Mouse (Mus musculus): ENCODE results near the gene Susd1. TPM values are rescaled to one million over a fixed set of nuclear protein-coding genes. Genes with fewer than 3 reads are reported as not detected.

Susd1 gene
- polyA plus RNA-seq, 1 experiment = 2.8 TPM

- TF ChIP-seq GATA1 (IDR thresholded peaks at IDR 0.05; ENCODE audit: low read length) = no peak
Observed at GRCm38 (mm10) chr4:59340714-59341113, 97.7 kb downstream of the Susd1 start.

- no peak for TF ChIP-seq GATA1 (IDR thresholded peaks at IDR 0.05; ENCODE audit: low read length)
Observed at GRCm38 (mm10) chr4:59340046-59340445, 98.4 kb downstream of the Susd1 start.

GRCm38 (mm10) chr4:59338896-59339535, 99.4 kb downstream of the Susd1 start:
- no peak for TF ChIP-seq GATA1 (IDR thresholded peaks at IDR 0.05; ENCODE audit: low read length)

- TF ChIP-seq GATA1 (IDR thresholded peaks at IDR 0.05; ENCODE audit: low read length) = no peak
Observed at GRCm38 (mm10) chr4:59337533-59337885, 100.9 kb downstream of the Susd1 start.

- no peak for TF ChIP-seq GATA1 (IDR thresholded peaks at IDR 0.05; ENCODE audit: low read length)
Observed at GRCm38 (mm10) chr4:59336846-59337532, 101.4 kb downstream of the Susd1 start.

GRCm38 (mm10) chr4:59336439-59336809, 102.0 kb downstream of the Susd1 start:
- no peak for TF ChIP-seq GATA1 (IDR thresholded peaks at IDR 0.05; ENCODE audit: low read length)

GRCm38 (mm10) chr4:59335616-59336438, 102.6 kb downstream of the Susd1 start:
- no peak for TF ChIP-seq GATA1 (IDR thresholded peaks at IDR 0.05; ENCODE audit: low read length)

- no peak for TF ChIP-seq GATA1 (IDR thresholded peaks at IDR 0.05; ENCODE audit: low read length)
Observed at GRCm38 (mm10) chr4:59335101-59335500, 103.3 kb downstream of the Susd1 start.

- TF ChIP-seq GATA1 (IDR thresholded peaks at IDR 0.05; ENCODE audit: low read length) = no peak
Observed at GRCm38 (mm10) chr4:59334236-59334635, 104.2 kb downstream of the Susd1 start.

- no peak for TF ChIP-seq GATA1 (IDR thresholded peaks at IDR 0.05; ENCODE audit: low read length)
Observed at GRCm38 (mm10) chr4:59333424-59333895, 105.0 kb downstream of the Susd1 start.

- no peak for TF ChIP-seq GATA1 (IDR thresholded peaks at IDR 0.05; ENCODE audit: low read length)
Observed at GRCm38 (mm10) chr4:59332691-59333423, 105.6 kb downstream of the Susd1 start.

- no peak for TF ChIP-seq GATA1 (IDR thresholded peaks at IDR 0.05; ENCODE audit: low read length)
Observed at GRCm38 (mm10) chr4:59332089-59332488, 106.3 kb downstream of the Susd1 start.

- TF ChIP-seq GATA1 (IDR thresholded peaks at IDR 0.05; ENCODE audit: low read length) = no peak
Observed at GRCm38 (mm10) chr4:59331633-59332032, 106.8 kb downstream of the Susd1 start.

- no peak for TF ChIP-seq GATA1 (IDR thresholded peaks at IDR 0.05; ENCODE audit: low read length)
Observed at GRCm38 (mm10) chr4:59330961-59331604, 107.3 kb downstream of the Susd1 start.

Measured in G1E-ER4 (cell line).